Mouse (Mus musculus) hindlimb bud, embryonic 11.5 days (tissue): ENCODE measurements at regions not wholly inside any gene's neighbourhood (a gene's known extent, or its start where the extent isn't known, plus 50 kb on each side); places are given as distances from the start of the nearest gene placed in this dataset.

ENCODE experiments used
- DNase-seq: peaks from one replicate; pipeline ENCODE4 v3.0.0-alpha.2; 2012; ENCODE audit warnings: low read depth, low spot score; ENCODE audit errors: extremely low spot score

- DNase-seq, result no peak
Observed at GRCm38 (mm10) chr14:76686762-76687453, 130.2 kb upstream of the Serp2 start.

DNA sequence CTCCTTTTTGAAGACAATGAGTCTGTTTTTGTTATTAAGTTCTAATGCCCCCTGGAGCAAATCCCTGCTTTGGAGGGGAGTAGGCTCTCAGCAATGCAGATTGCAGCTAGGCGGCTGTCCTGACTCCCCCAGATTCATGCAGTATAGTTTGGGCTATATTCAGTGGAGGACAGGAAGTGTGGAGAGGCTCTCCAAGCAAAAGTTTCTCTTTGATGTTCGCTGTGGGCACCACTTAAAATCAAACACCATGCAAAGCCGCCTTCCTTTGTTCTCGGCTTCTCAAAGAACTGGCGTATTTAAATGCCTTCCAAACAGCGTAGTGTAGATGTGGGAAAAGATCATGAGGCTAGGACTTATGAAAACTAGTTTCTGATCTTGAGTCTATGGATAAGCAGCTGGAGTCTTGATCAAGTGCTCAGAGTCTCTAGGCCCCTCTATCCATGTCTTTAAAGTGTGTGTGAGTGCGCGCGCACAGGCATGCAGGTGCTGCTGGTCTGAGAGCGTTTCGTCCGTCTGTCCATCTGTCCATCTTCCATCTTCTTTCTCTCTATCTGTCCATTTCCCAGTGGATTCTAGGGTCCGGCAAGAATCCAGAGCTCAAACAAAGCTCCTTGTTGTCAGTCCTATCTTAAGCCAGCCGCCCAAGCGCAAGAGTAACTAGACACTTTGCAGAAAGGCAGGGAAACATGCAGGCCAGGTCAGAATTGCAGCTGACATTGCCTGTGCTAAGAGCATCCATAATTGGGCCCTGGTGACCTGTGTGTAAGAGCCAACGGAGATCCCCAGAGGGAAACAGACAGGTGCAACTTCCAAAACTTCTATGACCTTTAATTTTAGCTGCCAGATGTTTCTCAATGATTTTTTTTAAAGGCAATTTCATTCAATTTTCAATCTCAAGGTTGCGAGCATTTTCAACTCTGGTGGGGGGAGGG, 129.4 kb upstream of the Serp2 start:
- DNase-seq, result no peak

DNA sequence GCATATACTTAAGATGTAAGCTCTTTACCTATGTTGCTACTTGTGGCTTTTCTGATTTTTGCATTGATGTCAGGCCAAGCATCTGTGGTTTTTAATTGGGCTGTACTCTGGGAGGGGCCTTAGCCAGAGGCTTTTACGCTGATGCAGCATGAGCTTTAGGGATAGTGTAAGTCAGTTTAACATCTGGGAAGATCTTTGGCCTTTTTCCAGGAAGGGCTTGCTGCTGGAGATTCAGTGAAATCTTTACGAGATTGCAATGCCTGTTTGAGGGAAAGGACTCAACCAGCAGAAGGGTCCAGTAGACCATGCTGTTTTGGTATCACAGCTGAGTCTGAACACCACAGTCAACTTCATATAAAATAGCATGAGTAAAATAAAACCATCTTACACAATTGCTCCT, 127.6 kb upstream of the Serp2 start:
- DNase-seq, result no peak

DNA sequence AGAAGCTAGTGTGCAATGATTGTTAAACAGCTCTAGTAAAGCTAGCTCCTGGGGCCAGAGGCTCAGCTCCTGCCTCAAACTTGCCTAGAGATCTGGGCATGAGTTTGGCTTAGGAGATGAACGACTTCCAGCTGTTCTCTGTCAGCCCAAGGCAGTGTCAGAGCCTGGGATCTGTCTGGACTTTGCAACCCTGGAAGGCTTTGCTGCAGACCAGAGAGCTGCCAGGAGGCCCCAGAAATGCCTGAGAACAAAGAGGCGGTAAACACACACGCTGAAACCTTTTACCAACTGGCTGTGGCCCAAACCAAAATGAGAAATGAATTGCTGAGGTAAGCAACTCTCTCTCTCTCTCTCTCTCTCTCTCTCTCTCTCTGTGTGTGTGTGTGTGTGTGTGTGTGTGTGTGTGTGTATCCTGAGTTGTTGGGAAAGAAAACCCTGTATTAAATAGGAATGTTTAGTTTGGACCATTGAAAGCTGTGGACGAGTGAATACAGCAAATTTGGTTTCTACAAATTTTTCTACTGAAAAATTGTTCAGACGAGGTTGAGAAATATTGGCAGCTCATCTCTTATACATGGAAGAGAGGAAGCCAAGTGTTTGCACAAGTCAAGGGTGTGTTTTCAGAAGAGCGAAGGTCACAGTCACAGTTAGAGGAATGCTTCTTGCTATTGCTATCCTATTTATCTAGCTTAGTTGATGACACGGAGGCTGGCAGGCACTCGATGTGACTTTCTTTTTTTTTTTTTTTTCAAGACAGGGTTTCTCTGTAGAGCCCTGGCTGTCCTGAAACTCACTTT, 125.1 kb upstream of the Serp2 start:
- DNase-seq, result no peak

- no peak for DNase-seq
Observed at GRCm38 (mm10) chr14:76678512-76679134, 121.9 kb upstream of the Serp2 start.

DNA sequence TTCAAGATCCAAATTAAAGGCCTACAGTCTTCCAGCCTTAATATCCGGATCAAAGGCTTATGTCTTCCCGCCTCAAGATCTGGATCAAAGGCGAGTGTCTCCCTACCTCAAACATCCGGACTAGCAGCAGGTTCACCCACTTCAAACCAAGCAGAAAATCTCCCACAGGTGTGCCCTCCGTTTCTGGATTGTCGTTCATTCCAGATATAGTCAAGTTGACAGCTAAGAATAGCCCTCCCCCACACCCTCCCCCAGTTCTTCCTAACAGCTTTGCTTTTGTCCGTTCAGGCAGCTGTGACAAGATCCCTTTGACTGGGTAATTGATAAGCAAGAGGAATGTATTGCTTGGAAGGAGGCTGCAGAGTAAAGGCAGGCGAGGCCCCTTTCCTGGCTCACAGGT, 118.3 kb upstream of the Serp2 start:
- no peak for DNase-seq

DNA sequence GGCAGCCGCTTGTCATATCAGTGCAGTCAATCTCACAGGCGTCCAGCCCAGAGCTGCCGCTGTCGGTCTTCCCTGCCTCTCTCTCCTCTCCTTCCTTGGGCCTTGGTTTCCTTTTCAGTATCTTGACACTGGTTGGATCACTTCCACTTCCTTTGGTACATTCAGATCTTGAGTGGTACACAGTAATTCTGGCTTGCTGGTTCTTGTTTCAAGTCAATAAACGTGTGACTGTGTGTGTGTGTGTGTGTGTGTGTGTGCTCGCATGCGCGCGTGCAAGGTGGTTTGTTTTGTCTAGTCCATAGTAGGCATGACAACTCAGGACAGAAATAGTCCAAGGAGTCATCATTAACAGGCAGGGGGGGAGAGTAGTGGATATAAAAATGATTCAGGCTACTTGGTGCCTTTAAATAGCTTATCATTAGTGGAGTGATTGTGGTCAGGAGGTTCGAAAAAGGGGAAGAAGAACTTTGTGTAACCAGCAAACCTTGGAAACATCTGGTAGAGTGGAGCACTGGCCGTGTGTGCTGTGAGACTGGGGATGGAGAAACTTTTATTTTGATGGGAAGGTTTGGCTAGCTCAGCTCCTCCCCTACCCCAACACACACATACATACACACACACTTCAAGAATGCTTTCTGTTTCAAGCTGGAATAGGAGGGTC, 117.1 kb upstream of the Serp2 start:
- no peak for DNase-seq

- no peak for DNase-seq
Observed at GRCm38 (mm10) chr14:76672899-76673298, 116.2 kb upstream of the Serp2 start.

DNA sequence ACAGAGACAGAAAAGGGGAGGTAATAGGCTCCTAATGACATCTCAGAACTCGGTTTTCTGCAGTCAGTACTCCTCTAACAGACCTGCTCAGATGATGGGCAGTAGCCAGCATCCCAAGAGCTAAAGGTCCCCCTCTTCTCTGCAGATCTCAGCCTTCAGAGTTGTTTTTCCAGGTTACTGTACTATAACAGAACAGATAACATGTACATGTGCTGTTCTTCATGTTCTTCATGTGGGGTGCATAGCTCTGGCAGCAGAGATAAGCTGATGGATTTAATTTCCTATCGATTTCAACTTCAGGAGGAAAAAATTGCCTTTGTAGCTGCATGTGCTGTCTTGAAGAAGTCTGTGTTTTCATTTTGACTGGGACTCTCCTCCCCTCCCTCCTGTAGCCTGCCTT, 115.8 kb upstream of the Serp2 start:
- no peak for DNase-seq

GRCm38 (mm10) chr14:76671023-76671422, 114.3 kb upstream of the Serp2 start:
- DNase-seq, result no peak

GRCm38 (mm10) chr14:76665754-76666371, 109.2 kb upstream of the Serp2 start:
- DNase-seq, result no peak

DNA sequence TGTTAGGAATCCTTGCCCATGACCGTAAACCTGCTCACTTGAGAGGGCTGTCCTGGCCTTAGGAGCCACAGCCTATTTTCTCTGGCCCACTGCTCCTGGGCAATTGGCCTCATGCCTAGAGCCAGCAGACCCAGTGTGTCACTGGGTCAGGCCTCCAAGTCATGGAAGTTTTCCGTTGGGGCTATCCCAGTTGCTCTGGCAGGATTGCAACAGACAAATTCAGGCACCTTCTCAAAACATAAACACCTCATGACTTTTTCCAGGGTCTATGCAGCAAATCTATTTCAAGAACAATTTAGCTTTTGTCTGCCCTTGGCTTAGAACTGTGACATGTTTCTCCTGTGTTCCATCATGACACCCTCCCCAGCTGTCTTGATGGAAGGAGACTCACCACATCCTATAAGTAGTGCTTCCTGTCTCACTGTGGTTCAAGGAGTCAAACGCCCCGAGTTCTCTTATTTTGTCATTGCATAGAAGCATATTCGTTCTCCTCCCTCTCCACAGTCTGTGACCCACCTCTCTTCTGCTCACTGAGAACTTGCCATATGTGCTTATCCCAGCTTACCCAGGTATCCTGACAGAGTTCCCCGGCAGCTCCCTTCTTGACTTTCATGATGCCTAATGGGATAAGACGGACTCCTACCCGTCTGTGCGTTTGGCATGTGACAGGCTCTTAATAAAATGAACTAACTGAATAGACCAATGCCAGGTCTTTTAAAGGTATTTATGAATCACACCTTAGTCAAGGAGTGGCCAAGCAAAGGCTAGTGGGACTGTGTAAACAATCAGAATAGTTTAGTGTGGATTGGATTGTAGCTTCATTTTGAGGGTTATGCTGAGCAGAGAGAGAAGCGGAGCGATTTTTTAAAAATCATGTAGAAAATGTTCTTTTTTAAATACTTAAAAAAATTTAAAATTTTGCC, 108.2 kb upstream of the Serp2 start:
- no peak for DNase-seq

GRCm38 (mm10) chr14:76663816-76664215, 107.1 kb upstream of the Serp2 start:
- DNase-seq, result no peak

DNA sequence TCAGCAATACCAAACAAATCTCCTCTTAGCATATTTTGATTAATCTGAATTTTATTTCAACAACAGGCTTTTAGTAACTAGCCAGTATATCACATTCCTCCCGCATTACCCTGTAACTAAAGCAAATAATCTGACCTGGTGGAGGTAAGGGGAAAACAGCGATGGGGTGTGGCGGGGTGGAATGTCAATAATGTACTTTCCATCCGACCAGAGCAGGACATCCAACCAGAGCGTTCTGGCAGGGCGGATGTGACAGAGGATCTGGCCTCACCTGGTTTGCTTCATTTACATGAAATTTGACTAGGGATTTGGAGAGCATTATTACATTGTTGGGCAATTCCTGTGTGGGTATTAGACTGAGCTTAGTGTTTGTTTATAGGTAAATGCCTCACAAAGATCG, 106.2 kb upstream of the Serp2 start:
- no peak for DNase-seq

GRCm38 (mm10) chr14:76660906-76661305, 104.2 kb upstream of the Serp2 start:
- no peak for DNase-seq

DNA sequence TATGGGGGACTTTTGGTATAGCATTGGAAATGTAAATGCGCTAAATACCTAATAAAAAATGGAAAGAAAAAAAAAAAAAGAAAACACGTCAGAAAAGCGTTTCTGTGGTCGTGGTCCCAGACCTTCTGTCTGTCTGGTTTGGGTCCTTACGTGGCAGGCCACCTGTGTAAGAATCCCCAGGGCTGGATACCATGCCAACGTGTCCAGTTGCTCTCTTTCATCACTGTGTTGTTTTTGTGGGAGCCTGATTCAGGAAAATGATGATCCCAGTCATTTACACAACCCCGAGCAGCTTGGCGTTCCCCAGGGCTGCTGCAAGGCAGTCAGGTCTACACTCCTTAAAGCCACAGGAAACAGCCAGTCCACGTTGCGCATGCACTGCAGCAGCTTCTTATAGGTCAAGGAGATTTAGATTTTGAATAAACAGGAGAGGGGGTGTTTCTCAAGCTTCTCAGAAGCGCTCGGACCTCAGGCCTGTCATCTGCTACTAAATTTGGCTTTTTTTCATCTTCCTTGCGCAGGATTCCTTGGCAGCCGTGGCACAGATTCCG, 102.3 kb upstream of the Serp2 start:
- no peak for DNase-seq

DNA sequence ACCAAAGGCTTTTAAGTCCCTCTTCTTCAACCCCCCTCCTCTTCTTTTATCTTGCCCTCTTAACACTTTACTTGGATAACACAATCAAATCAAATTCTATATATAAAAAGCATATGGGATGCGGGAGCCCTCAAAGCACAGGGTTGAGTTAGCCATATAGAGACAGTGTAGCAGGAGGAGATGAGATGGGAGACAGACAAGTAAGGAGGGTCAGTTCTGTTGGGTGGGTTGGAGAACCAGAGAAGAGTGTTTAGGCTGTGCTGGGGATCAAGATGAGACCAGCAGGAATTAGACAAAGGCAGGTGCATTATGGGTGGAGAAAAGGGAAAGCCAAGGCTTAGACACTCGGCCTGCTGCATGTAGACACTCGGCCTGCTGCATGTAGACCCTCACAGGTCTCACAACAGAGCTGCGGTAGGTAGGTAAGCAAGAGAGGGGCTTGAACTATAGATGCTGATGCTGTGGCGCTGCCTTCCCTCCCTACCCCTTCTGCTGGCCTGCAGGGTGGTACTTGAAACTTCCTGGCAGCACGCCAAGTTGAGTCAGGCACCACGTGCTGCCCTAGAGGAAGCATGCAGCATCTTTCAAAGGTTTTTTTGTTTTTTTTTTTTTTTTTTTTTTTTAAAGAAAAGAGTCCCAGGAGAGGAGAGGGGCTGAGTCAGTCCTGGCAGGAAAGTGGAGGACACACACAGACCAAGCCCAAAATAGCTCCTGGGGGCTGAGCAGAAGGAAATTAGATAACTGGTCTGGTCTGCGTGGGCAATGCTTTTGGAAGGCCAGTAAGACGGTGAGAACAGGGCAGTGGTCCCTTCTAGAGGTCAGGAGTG, 101.3 kb upstream of the Serp2 start:
- DNase-seq, result no peak

GRCm38 (mm10) chr14:76657375-76657774, 100.7 kb upstream of the Serp2 start:
- DNase-seq, result no peak
